Mouse (Mus musculus) brain, embryonic 14.5 days (tissue): ENCODE measurements at regions not wholly inside any gene's neighbourhood (a gene's known extent, or its start where the extent isn't known, plus 50 kb on each side); places are given as distances from the start of the nearest gene placed in this dataset.

Experiments used
- DNase-seq: peaks from one replicate; pipeline ENCODE4 v3.0.0-alpha.2; 2011; ENCODE audit warnings: low read depth
- CTCF ChIP-seq: fragments of 200-500 bp; IDR thresholded peaks from 2 replicates; pipeline ENCODE4 v1.5.1; 2012; ENCODE audit warnings: inconsistent platforms, mild to moderate bottlenecking, moderate library complexity, borderline replicate concordance; ENCODE audit not compliant: insufficient read depth, insufficient read length; ENCODE audit errors: extremely low read depth
- POLR2A ChIP-seq: fragments of 200-500 bp; IDR thresholded peaks from 2 replicates; pipeline ENCODE4 v1.6.1; 2012; ENCODE audit warnings: mild to moderate bottlenecking, inconsistent platforms, borderline replicate concordance; ENCODE audit not compliant: poor library complexity, insufficient read depth, insufficient read length, severe bottlenecking; ENCODE audit errors: extremely low read depth

GRCm38 (mm10) chr2:169431516-169431915 lies 156.0 kb downstream of the Gm11011 start:
- no peak for TF ChIP-seq CTCF
- TF ChIP-seq POLR2A = no peak
- no peak for DNase-seq

- TF ChIP-seq CTCF (no peak), POLR2A (no peak)
Measured at GRCm38 (mm10) chr2:169429411-169429810, 158.1 kb downstream of the Gm11011 start.

GRCm38 (mm10) chr2:169424166-169424920 lies 163.2 kb downstream of the Gm11011 start:
- peak; percentile 94 for DNase-seq
- TF ChIP-seq POLR2A (no peak), CTCF (no peak)

More at GRCm38 (mm10) chr2:169429411-169429810, 158.1 kb downstream of the Gm11011 start:
- no peak for DNase-seq

GRCm38 (mm10) chr2:169412361-169412760 lies 175.2 kb downstream of the Gm11011 start:
- DNase-seq = peak; percentile 68
- TF ChIP-seq CTCF (no peak), POLR2A (no peak)

GRCm38 (mm10) chr2:169410080-169410479 lies 177.5 kb downstream of the Gm11011 start:
- DNase-seq = peak; percentile 17
- TF ChIP-seq CTCF (no peak), POLR2A (no peak)

- peak; percentile 97 for DNase-seq
- no peak for TF ChIP-seq POLR2A
Measured at GRCm38 (mm10) chr2:169404908-169405690, 182.4 kb downstream of the Gm11011 start.

GRCm38 (mm10) chr2:169397758-169398157 lies 189.8 kb downstream of the Gm11011 start:
- no peak for TF ChIP-seq CTCF
- no peak for TF ChIP-seq POLR2A
- no peak for DNase-seq

GRCm38 (mm10) chr2:169397013-169397412 lies 190.5 kb downstream of the Gm11011 start:
- no peak for DNase-seq
- no peak for TF ChIP-seq POLR2A
- no peak for TF ChIP-seq CTCF

- TF ChIP-seq CTCF (no peak), POLR2A (no peak)
Measured at GRCm38 (mm10) chr2:169396294-169396693, 191.3 kb downstream of the Gm11011 start.

GRCm38 (mm10) chr2:169389611-169390010 lies 197.9 kb downstream of the Gm11011 start:
- DNase-seq = peak; percentile 64

More at GRCm38 (mm10) chr2:169396294-169396693, 191.3 kb downstream of the Gm11011 start:
- DNase-seq = no peak

GRCm38 (mm10) chr2:169388569-169388968 lies 199.0 kb downstream of the Gm11011 start:
- TF ChIP-seq POLR2A (no peak), CTCF (no peak)
- DNase-seq = no peak

More at GRCm38 (mm10) chr2:169389611-169390010, 197.9 kb downstream of the Gm11011 start:
- TF ChIP-seq CTCF (no peak), POLR2A (no peak)

GRCm38 (mm10) chr2:169387765-169388518 lies 199.6 kb downstream of the Gm11011 start:
- peak; percentile 73 for DNase-seq
- TF ChIP-seq CTCF (no peak), POLR2A (no peak)

GRCm38 (mm10) chr2:169383701-169384100 lies 203.8 kb downstream of the Gm11011 start:
- TF ChIP-seq CTCF (0 out of 2 replicates have a peak, but pooled peaks have one; percentile 4), POLR2A (no peak)
- DNase-seq = no peak
